Mouse (Mus musculus) ES-E14 (cell line): Measurements from ENCODE around the gene Vtn.

ENCODE experiments used
- HCFC1 ChIP-seq: IDR thresholded peaks from 2 replicates; pipeline ENCODE4 v1.6.1; 2012; ENCODE audit warnings: low read length, inconsistent platforms, borderline replicate concordance; ENCODE audit not compliant: insufficient read depth
- MAFK ChIP-seq: IDR thresholded peaks from 2 replicates; pipeline ENCODE4 v1.6.1; 2014; ENCODE audit warnings: mild to moderate bottlenecking, low read depth, low read length, inconsistent platforms; ENCODE audit not compliant: insufficient read depth
- ZC3H11A ChIP-seq: IDR thresholded peaks from 2 replicates; pipeline ENCODE4 v1.6.1; 2012; ENCODE audit warnings: low read depth, mild to moderate bottlenecking, inconsistent platforms, low read length, borderline replicate concordance
- ZNF384 ChIP-seq: IDR thresholded peaks from 2 replicates; pipeline ENCODE4 v1.6.1; 2012; ENCODE audit warnings: low read depth, low read length, inconsistent platforms

DNA sequence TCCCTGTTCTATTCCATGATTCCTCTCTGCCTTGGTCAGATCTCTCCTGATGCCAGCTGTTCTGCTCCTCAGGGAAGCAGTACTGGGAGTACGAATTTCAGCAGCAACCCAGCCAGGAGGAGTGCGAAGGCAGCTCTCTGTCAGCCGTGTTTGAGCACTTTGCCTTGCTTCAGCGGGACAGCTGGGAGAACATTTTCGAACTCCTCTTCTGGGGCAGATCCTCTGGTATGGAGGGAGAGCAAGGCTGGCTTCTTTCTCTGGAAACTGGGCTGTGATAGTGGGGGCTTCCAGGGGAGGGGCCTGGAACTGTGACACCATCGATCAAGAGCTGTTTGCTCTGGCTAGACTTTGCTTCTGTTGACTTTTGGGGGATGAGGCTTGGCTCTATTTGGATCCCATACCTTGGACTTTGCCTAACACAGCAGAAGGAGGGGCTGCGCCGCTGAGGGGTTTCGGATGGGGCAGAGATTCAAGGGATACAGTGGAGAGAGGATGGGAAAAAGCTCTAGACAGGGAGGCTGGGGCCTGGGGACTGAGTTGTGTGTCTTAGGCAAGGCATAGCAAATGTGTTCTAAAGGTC, 1.8 kb downstream of the Vtn start:
- TF ChIP-seq MAFK: no peak
- no peak for TF ChIP-seq ZC3H11A
- TF ChIP-seq HCFC1: no peak
- TF ChIP-seq ZNF384: no peak
